In genomic region chr17:15564928-15565300, GRCm38 (mm10) we compare ENCODE assay signal across 8 mouse cellular contexts. TPM values are rescaled to one million over a fixed set of nuclear protein-coding genes. Genes with fewer than 3 reads are reported as not detected.
A peak's percentile ranks its signal among the peaks of the same experiment; 100 is the strongest.
DNase-seq lines count a peak whose midpoint lies in the region; ATAC-seq and TF ChIP-seq lines count a peak whose summit lies in the region.

No protein-coding gene starts in this region.

- no peak for DNase-seq in heart, adult 8-10 months (ENCODE audit: low spot score)
- DNase-seq in G1E (ENCODE audit: low spot score), result no peak
- DNase-seq in midbrain, embryonic 14.5 days, result peak; percentile 43
- DNase-seq in left cerebral cortex, adult 11 months (ENCODE audit: low spot score), result no peak
- DNase-seq in testis, postnatal 14 days (ENCODE audit: low spot score), result no peak

- H3K9me3 ChIP-seq in heart, embryonic 11.5 days (replicated peaks; ENCODE audit: control insufficient read depth, low read length), result no peaks in the 10 kb centered on the region
- H3K9me3 ChIP-seq in G1E (replicated peaks), result no peaks in the 10 kb centered on the region
- H3K9me3 ChIP-seq in embryonic facial prominence, embryonic 12.5 days, result no peaks in the 10 kb centered on the region
- H3K9me3 ChIP-seq in intestine, embryonic 16.5 days (ENCODE audit: control insufficient read depth, low read length), result no peaks in the 10 kb centered on the region
- no peaks in the 10 kb centered on the region for H3K9me3 ChIP-seq in midbrain, embryonic 14.5 days (ENCODE audit: control insufficient read depth, low read length)

- peak overlapping the region; percentile 47 for H3K4me3 ChIP-seq in heart, embryonic 11.5 days (ENCODE audit: low read depth, low read length)
- H3K4me3 ChIP-seq in G1E (ENCODE audit: low read depth, low read length), result peak overlapping the region; percentile 78
- peak overlapping the region; percentile 65 for H3K4me3 ChIP-seq in embryonic facial prominence, embryonic 12.5 days
- peak overlapping the region; percentile 77 for H3K4me3 ChIP-seq in intestine, embryonic 16.5 days (ENCODE audit: low read length)
- peak overlapping the region; percentile 70 for H3K4me3 ChIP-seq in midbrain, embryonic 14.5 days (replicated peaks; ENCODE audit: low read depth, low read length)

- H3K27me3 ChIP-seq in heart, embryonic 11.5 days (ENCODE audit: control insufficient read depth, insufficient read depth, low read length), result no peaks in the 10 kb centered on the region
- H3K27me3 ChIP-seq in G1E (ENCODE audit: insufficient read depth, low read length), result peaks cover 3% of the 10 kb centered on the region; the same call in 1 of the 2 replicates
- H3K27me3 ChIP-seq in embryonic facial prominence, embryonic 12.5 days, result no peaks in the 10 kb centered on the region
- H3K27me3 ChIP-seq in intestine, embryonic 16.5 days (replicated peaks; ENCODE audit: control insufficient read depth, insufficient read depth, low read length), result no peaks in the 10 kb centered on the region
- no peaks in the 10 kb centered on the region for H3K27me3 ChIP-seq in midbrain, embryonic 14.5 days (ENCODE audit: control insufficient read depth, insufficient read depth, low read length)

- WGBS in heart, embryonic 11.5 days (ENCODE audit: insufficient replicate concordance), result 41% methylated on average over 12 of the region's 12 CpGs
- 45% methylated on average over 12 of the region's 12 CpGs for WGBS in embryonic facial prominence, embryonic 12.5 days
- WGBS in intestine, embryonic 16.5 days, result 37% methylated on average over 12 of the region's 12 CpGs
- WGBS in midbrain, embryonic 14.5 days, result 43% methylated on average over 12 of the region's 12 CpGs

- ATAC-seq in heart, embryonic 11.5 days (replicated peaks; ENCODE audit: insufficient number of reproducible peaks, low FRiP score, low TSS enrichment), result no peak
- no peak for ATAC-seq in G1E (ENCODE audit: extremely low read depth, insufficient number of reproducible peaks, low FRiP score, poor library complexity, severe bottlenecking)
- no peak for ATAC-seq in embryonic facial prominence, embryonic 12.5 days (ENCODE audit: insufficient number of reproducible peaks, insufficient read depth, low FRiP score, low TSS enrichment)
- ATAC-seq in intestine, embryonic 16.5 days, result no peak
- ATAC-seq in midbrain, embryonic 14.5 days (ENCODE audit: low FRiP score, low TSS enrichment), result no peak

- H3K4me2 ChIP-seq in heart, embryonic 11.5 days, result peak overlapping the region; percentile 76
- peak overlapping the region; percentile 80 for H3K4me2 ChIP-seq in embryonic facial prominence, embryonic 12.5 days (replicated peaks)
- peak overlapping the region; percentile 79 for H3K4me2 ChIP-seq in intestine, embryonic 16.5 days (ENCODE audit: low read depth, low read length)
- peak overlapping the region; percentile 66 for H3K4me2 ChIP-seq in midbrain, embryonic 14.5 days (ENCODE audit: low read length)

- peaks cover 6% of the 10 kb centered on the region; the same call in 1 of the 2 replicates for H3K4me1 ChIP-seq in heart, embryonic 11.5 days (ENCODE audit: control insufficient read depth, insufficient read depth, low read length)
- peaks cover 13% of the 10 kb centered on the region for H3K4me1 ChIP-seq in G1E (ENCODE audit: insufficient read depth, low read depth, low read length)
- H3K4me1 ChIP-seq in embryonic facial prominence, embryonic 12.5 days, result no peaks in the 10 kb centered on the region
- peaks cover 3% of the 10 kb centered on the region; the same call in 1 of the 2 replicates for H3K4me1 ChIP-seq in intestine, embryonic 16.5 days (ENCODE audit: control insufficient read depth, insufficient read depth, low read length)
- H3K4me1 ChIP-seq in midbrain, embryonic 14.5 days (ENCODE audit: control insufficient read depth, insufficient read depth, low read length), result 0 out of 2 replicates have a peak, but pooled peaks cover 3% of the 10 kb centered on the region

- no peaks in the 10 kb centered on the region for H3K36me3 ChIP-seq in heart, embryonic 11.5 days (ENCODE audit: control insufficient read depth, insufficient read depth, low read length)
- H3K36me3 ChIP-seq in G1E (replicated peaks), result no peaks in the 10 kb centered on the region
- no peaks in the 10 kb centered on the region for H3K36me3 ChIP-seq in embryonic facial prominence, embryonic 12.5 days
- no peaks in the 10 kb centered on the region for H3K36me3 ChIP-seq in intestine, embryonic 16.5 days (ENCODE audit: control insufficient read depth, insufficient read depth, low read length)
- no peaks in the 10 kb centered on the region for H3K36me3 ChIP-seq in midbrain, embryonic 14.5 days (ENCODE audit: control insufficient read depth, insufficient read depth, low read length)

- no peak for TF ChIP-seq CTCF in G1E (IDR thresholded peaks at IDR 0.05; ENCODE audit: low read depth, low read length)

- no peak overlapping the region for H3K27ac ChIP-seq in heart, embryonic 11.5 days (ENCODE audit: low read depth, low read length)
- H3K27ac ChIP-seq in embryonic facial prominence, embryonic 12.5 days, result no peak overlapping the region
- no peak overlapping the region for H3K27ac ChIP-seq in intestine, embryonic 16.5 days (ENCODE audit: low read length)
- peak overlapping the region; percentile 97 for H3K27ac ChIP-seq in midbrain, embryonic 14.5 days (replicated peaks; ENCODE audit: low read depth, low read length)

- peak overlapping the region; percentile 89 for H3K9ac ChIP-seq in heart, embryonic 11.5 days (ENCODE audit: low read depth, low read length)
- H3K9ac ChIP-seq in embryonic facial prominence, embryonic 12.5 days, result no peak overlapping the region
- peak overlapping the region; percentile 54; the same call in 1 of the 2 replicates for H3K9ac ChIP-seq in intestine, embryonic 16.5 days (ENCODE audit: low read depth, low read length)
- H3K9ac ChIP-seq in midbrain, embryonic 14.5 days (replicated peaks; ENCODE audit: low read length), result peak overlapping the region; percentile 67

RNA-seq across cellular contexts. Expression of gene Prdm9, which starts 0.8 kb away (rescaled TPM):
- polyA plus RNA-seq in heart, embryonic 11.5 days (2014; fragmentation: Nextera tagmentation; extraction: Ambion mirVana), result 1.0 and 1.2 TPM in 2 replicates
- 1 to 10 TPM in 3 of 4 experiments, under 1 TPM in 1; 0.95 to 3.1 (median 1.4) TPM for total RNA-seq in heart, adult 8-10 months (2022)
- total RNA-seq in G1E (2014; fragmentation: Nextera tagmentation) (9.2 and 16.0 TPM in 2 replicates), G1E (2017) (3.2 and 5.4 TPM in 2 replicates)
- polyA plus RNA-seq in G1E (2012), result 1.1 TPM in 2 replicates
- 1.7 and 2.1 TPM in 2 replicates for polyA plus RNA-seq in embryonic facial prominence, embryonic 12.5 days (2016; fragmentation: Nextera tagmentation; extraction: Ambion mirVana)
- polyA plus RNA-seq in intestine, embryonic 16.5 days (2015; fragmentation: Nextera tagmentation; extraction: Ambion mirVana), result 1.5 and 2.2 TPM in 2 replicates
- polyA plus RNA-seq in midbrain, embryonic 14.5 days (2014; fragmentation: Nextera tagmentation; extraction: Ambion mirVana), result 0.93 and 0.96 TPM in 2 replicates

RNA-seq across cellular contexts. Expression of gene Pdcd2, which starts 37.8 kb away (rescaled TPM):
- polyA plus RNA-seq in heart, embryonic 11.5 days (2014; fragmentation: Nextera tagmentation; extraction: Ambion mirVana), result 30.1 and 33.4 TPM in 2 replicates
- 10 to 100 TPM; 16.6 to 19.2 (median 17.4) TPM for total RNA-seq in heart, adult 8-10 months (2022)
- total RNA-seq in G1E (2014; fragmentation: Nextera tagmentation) (102 and 105 TPM in 2 replicates), G1E (2017) (156 and 179 TPM in 2 replicates)
- polyA plus RNA-seq in G1E (2012), result 230 and 314 TPM in 2 replicates
- 47.1 and 52.7 TPM in 2 replicates for polyA plus RNA-seq in embryonic facial prominence, embryonic 12.5 days (2016; fragmentation: Nextera tagmentation; extraction: Ambion mirVana)
- polyA plus RNA-seq in intestine, embryonic 16.5 days (2015; fragmentation: Nextera tagmentation; extraction: Ambion mirVana), result 48.1 and 48.9 TPM in 2 replicates
- 66.4 and 70.8 TPM in 2 replicates for polyA plus RNA-seq in midbrain, embryonic 14.5 days (2014; fragmentation: Nextera tagmentation; extraction: Ambion mirVana)
